Mouse (Mus musculus) embryo, embryonic 9.5 days (tissue): Measurements from ENCODE around the gene Polr2b.

ENCODE experiments used
- DNase-seq: peaks from one replicate; pipeline ENCODE4 v3.0.0-alpha.2; 2017; ENCODE audit errors: extremely low spot score

Gene Polr2b

DNA sequence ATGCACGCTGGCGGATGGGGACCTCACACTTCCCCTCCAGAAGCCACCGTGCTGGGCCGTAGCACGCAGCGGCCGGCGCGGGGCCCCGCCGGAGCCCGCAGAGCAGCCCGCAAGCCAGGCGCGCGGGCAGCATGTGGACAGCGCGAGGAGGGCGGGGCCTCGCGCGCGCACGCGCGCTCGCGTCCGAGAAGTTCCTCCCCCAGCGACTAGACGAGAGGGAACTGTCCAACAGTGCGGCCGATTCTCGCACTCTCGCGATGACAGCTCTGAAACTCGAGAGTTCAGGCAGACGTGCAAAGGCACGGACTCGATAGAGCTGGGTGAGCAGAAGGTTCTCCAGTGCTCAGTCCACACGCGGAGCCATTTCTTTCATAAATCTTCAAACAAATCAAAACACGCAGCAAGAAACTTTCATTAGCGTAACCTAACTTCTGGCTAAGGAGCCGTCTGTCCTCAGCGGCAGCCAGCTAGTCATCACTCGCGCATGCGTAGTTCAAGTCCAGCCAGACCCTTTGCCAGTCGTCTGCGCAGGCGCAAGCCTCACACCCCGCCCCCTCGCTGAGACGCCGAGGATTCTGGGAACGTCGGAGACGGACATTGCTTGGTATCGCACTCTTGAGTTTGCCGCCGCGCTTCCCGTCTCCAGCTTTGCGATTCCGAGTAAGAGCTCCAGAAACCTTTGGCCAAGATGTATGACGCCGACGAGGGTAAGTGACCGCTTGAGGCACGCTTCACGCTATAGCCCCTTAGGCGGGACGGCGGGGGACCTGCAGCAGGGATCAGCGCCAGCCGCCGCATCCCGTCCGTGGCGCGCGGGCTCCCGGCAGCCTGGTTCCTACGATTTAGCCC is at the start of gene Polr2b, which contains the start of gene Noa1:
Polr2b (plus strand) TSS at position 224 of the 849 bp plus-strand sequence.
Noa1 (minus strand) TSS at position 161 of the 849 bp plus-strand sequence.
- DNase-seq: peak; percentile 99

DNA sequence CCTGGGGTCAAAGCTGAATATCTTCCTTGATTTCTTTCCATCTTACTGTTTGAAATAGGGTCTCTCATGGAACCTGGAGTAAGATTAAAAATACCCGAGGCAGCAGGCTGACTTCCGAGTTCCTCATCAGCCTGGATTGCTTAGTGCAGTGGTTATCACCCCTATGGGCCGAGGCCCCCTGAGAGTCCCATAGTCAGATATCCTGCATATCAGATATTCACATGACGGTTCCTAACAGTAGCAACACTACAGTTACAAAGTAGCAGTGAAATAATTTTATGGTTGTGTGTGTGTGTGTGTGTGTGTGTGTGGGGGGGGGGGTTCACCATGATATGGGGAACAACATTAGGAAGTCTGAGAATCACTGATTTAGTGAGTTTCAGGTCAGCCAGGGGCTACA is 48.8 kb upstream of the Polr2b start:
- DNase-seq: no peak

GRCm38 (mm10) chr5:77262105-77262504 is 47.8 kb upstream of the Polr2b start:
- no peak for DNase-seq

DNA sequence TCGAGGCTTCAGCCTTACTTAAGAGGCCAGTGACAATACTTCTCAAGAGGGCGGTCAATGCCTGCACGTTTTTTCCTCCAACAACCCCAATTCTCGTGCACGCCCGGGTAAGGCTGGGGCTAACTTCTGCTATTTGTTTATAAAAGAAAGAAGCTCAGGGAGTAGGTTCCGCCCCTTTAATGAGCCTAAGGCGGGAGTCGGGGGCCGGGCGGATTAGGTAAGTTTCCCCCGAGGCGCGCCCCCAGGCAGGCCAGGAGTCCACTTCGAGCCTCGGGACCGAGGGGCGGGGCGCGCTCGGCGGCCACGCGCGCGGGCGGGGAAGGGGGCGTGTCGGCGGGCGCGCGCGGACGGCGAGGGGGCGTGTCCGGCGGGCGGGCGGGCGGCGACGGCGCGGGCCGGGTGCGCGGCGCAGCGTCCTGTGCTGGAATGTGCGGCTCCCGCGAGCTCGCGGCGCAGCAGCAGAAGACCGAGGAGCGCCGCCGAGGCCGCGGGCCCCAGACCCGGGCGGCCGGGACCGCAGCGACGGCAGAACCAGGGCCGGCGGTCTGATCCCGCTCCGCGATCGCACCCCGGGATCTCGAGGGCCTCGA is 44.8 kb upstream of the Polr2b start, which contains the start of gene Rest:
Rest (plus strand) TSS at position 411 of the 590 bp plus-strand sequence.
- peak; percentile 88 for DNase-seq

GRCm38 (mm10) chr5:77265671-77266065 is 44.3 kb upstream of the Polr2b start:
- peak; percentile 84 for DNase-seq

DNA sequence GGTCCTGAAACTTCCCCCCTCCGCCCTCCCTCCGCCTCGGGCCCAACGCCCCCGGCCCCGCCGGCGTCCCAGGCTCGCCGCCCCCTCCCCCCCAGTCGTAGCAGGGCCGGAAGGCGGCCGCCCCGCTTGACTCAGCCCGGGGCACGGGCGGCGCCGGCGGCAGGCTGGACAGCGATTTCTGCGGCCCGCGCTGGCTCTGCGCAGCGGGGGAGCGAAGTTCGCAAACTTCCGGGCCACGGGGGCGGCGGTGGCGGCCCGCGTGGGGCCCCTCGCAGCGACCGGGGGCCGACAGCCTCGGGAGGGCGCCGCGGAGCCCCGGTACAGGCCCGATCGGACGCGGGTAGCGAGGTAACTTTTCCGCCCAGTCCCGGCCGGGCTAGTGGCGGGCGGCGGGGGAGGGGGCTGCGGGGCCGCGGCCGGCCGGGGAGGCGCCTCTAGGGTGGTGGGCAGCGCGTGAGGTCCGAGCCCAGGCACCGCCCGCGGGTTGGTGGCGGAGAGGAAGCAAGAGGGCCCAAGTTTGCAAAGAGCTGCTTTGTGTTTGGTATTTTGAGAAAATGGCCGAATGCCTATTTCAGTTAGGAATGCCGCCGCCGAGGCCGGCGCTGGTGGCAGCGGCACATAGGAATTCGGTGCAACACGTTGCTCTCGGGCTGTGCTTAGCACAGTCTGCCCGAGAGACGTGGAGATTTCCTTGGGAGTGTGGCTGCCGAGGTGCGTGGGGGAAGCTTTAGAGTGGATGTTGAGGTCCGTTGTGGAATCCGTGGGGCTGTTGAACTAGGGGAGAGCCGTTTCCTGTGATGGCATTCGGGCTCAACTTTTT is 43.7 kb upstream of the Polr2b start:
- peak; percentile 70 for DNase-seq

- peak; percentile 67 for DNase-seq
These were observed 43.0 kb upstream of the Polr2b start for GRCm38 (mm10) chr5:77266886-77267401.

- no peak for DNase-seq
These were observed 42.5 kb upstream of the Polr2b start for GRCm38 (mm10) chr5:77267441-77267840.

DNA sequence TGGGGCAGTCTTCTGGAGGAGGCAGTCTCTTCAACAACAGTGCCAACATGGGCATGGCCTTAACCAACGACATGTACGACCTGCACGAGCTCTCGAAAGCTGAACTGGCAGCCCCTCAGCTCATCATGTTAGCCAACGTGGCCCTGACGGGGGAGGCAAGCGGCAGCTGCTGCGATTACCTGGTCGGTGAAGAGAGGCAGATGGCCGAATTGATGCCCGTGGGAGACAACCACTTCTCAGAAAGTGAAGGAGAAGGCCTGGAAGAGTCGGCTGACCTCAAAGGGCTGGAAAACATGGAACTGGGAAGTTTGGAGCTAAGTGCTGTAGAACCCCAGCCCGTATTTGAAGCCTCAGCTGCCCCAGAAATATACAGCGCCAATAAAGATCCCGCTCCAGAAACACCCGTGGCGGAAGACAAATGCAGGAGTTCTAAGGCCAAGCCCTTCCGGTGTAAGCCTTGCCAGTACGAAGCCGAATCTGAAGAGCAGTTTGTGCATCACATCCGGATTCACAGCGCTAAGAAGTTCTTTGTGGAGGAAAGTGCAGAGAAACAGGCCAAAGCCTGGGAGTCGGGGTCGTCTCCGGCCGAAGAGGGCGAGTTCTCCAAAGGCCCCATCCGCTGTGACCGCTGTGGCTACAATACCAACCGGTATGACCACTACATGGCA is 41.9 kb upstream of the Polr2b start:
- DNase-seq: no peak

DNA sequence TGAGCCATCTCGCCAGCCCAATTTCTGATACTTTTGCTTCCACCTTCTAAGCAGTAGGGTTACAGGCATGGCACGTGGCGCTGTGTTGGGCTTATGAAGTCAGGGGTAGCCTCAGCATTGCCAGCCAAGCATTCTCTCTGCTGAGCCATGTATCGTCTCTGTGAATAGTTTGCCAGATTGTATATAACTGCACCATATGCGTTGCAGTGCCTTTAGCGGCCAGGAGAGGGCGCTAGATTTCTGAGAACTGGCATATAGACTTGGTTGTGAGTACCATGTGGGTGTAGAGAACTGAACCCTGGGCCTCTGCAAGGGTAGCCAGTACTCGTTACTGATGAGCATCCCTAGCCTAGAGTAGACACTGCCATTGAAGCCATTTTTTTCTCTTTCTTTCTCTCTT is 40.5 kb upstream of the Polr2b start:
- no peak for DNase-seq

GRCm38 (mm10) chr5:77273151-77273550 is 36.8 kb upstream of the Polr2b start:
- DNase-seq: no peak

- peak; percentile 51 for DNase-seq
These were observed 34.0 kb upstream of the Polr2b start for GRCm38 (mm10) chr5:77275950-77276349.

DNA sequence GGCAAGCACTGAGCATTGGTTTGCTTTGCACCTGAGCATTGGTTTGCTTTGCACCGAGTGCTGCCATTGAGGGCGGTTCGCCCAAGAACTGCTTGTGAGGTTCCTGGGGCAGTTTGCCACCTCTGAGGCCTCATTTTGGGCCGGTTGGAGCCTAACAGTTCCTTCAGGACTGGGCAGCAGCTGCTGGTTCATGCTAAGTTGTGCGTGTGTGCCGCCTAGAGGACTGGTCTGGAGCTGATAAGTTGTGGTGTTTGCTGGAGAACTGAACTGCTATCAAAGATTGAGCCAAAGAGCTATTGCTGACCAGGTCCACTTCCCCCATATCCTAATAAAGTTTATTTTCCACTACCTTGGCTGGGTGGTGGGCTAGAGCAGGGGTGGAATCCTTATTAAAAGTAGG is 32.7 kb upstream of the Polr2b start:
- no peak for DNase-seq

GRCm38 (mm10) chr5:77281518-77282174 is 28.3 kb upstream of the Polr2b start:
- no peak for DNase-seq

- no peak for DNase-seq
These were observed 27.7 kb upstream of the Polr2b start for GRCm38 (mm10) chr5:77282242-77282641.

- DNase-seq: no peak
These were observed 24.3 kb upstream of the Polr2b start for GRCm38 (mm10) chr5:77285685-77286084.

DNA sequence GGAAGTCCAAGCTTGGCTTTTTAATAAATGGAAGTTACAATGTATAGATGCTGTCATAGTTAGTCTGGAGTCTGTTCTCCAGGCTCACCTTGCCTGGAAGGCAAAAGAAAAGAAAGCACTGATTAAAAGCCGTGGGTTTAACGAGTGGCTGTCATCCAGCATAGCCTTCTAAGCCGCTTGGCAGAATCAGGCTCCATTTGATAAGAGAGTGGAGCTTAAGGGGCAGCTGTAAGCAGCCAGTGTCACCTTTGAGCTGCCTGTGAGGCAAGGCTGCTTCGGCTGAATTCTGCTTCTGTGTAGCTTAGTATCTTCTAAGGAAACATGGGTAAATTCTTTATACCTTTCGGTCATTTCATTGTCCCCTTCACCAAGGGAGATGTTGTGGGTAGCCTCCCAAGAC is 23.0 kb upstream of the Polr2b start:
- no peak for DNase-seq

GRCm38 (mm10) chr5:77287901-77288300 is 22.0 kb upstream of the Polr2b start:
- no peak for DNase-seq

- no peak for DNase-seq
These were observed 20.3 kb upstream of the Polr2b start for GRCm38 (mm10) chr5:77289686-77290085.

GRCm38 (mm10) chr5:77290606-77291005 is 19.3 kb upstream of the Polr2b start:
- no peak for DNase-seq
